Mouse (Mus musculus) heart, adult 2 months (tissue): Measurements from ENCODE around the gene Poldip2. TPM values are rescaled to one million over a fixed set of nuclear protein-coding genes. Genes with fewer than 3 reads are reported as not detected.
"Not testable (repeated sequence)": the region's sequence is repeated elsewhere in the genome, so short reads cannot be mapped to it uniquely, and the experiment has no call there.

Experiments used
- DNase-seq, 2 experiments: peaks; one replicate each; pipeline ENCODE4 v3.0.0; 2021
- H3K27ac ChIP-seq: fragments of 200-600 bp; 2 replicates; pipeline ENCODE4 v1.8.1; 2022
- H3K27me3 ChIP-seq: fragments of 200-500 bp; 2 replicates; pipeline ENCODE4 v1.6.1; 2012; ENCODE audit warnings: mild to moderate bottlenecking, low read length, inconsistent platforms, mixed read lengths; ENCODE audit not compliant: control insufficient read depth, insufficient read depth
- H3K36me3 ChIP-seq: fragments of 200-500 bp; 2 replicates; pipeline ENCODE4 v1.6.1; 2012; ENCODE audit warnings: low read length, inconsistent platforms; ENCODE audit not compliant: control insufficient read depth, insufficient read depth
- H3K4me1 ChIP-seq: fragments of 200-500 bp; 2 replicates; pipeline ENCODE4 v1.6.1; 2011; ENCODE audit warnings: low read length; ENCODE audit not compliant: control insufficient read depth, insufficient read depth
- H3K4me3 ChIP-seq: fragments of 200-600 bp; 2 replicates; pipeline ENCODE4 v1.8.1; 2022
- H3K79me2 ChIP-seq: fragments of 200-500 bp; replicated peaks from 2 replicates; pipeline ENCODE4 v1.6.1; 2012; ENCODE audit warnings: mild to moderate bottlenecking, inconsistent platforms, low read length, moderate library complexity, mixed read lengths; ENCODE audit not compliant: control insufficient read depth, insufficient read depth
- H3K9ac ChIP-seq: fragments of 200-500 bp; 2 replicates; pipeline ENCODE4 v1.6.1; 2012; ENCODE audit warnings: low read depth, mild to moderate bottlenecking, control low read depth, inconsistent platforms, low read length, mixed read lengths
- CTCF ChIP-seq: fragments of 200-600 bp; IDR thresholded peaks from 2 replicates; pipeline ENCODE4 v1.8.1; 2022; ENCODE audit warnings: antibody characterized with exemption, mild to moderate bottlenecking, moderate library complexity
- EP300 ChIP-seq: fragments of 200-500 bp; IDR thresholded peaks from 2 replicates; pipeline ENCODE4 v1.6.1; 2011; ENCODE audit warnings: low read depth, low read length, control low read depth; ENCODE audit not compliant: insufficient read depth
- POLR2A ChIP-seq: fragments of 200-500 bp; IDR thresholded peaks from 2 replicates; pipeline ENCODE4 v1.6.1; 2011; ENCODE audit warnings: mild to moderate bottlenecking, low read depth, low read length, control low read depth; ENCODE audit not compliant: insufficient read depth
- WGBS: fragments of 180-500 bp; shearing (Covaris S2); methylation state at CpG from one replicate; pipeline ENCODE4 v1.1.7; 2018; 5-methylcytosine and 5-hydroxymethylcytosine counted together
- intact Hi-C: fragments of 180-260 bp; cut with DNase I; formaldehyde crosslinking; loops from one replicate; pipeline ENCODE4 v1.15.1; 2025
- polyA plus RNA-seq: library from polyadenylated mRNA; depleted of rRNA; stranded (reverse); fragments of >200 nt; gene quantifications from 2 replicates; pipeline ENCODE4 v1.2.3, GENCODE M21; 2012
- total RNA-seq, 2 experiments: library from RNA; stranded (reverse); gene quantifications; 2 replicates each; pipeline ENCODE4 v1.2.3; 2021

The Poldip2 gene
- total and polyA plus RNA-seq, 3 experiments: 102 to 140 (median 127) TPM

GRCm38 (mm10) chr11:78523241-78523955 is 11.4 kb downstream of the Poldip2 start:
- Histone ChIP-seq H3K79me2 (no peaks in the 10 kb centered on the region), H3K27me3 (no peaks in the 10 kb centered on the region), H3K36me3 (peaks cover 21% of the 10 kb centered on the region), H3K27ac (peak overlapping the region; percentile 31), H3K4me3 (no peak overlapping the region), H3K4me1 (peaks cover 5% of the 10 kb centered on the region), H3K9ac (no peak overlapping the region)
- TF ChIP-seq EP300: no peak
- no peak for TF ChIP-seq POLR2A
- TF ChIP-seq CTCF: no peak
- WGBS: 45% methylated on average over 9 of the region's 9 CpGs
- intact Hi-C loops: loop anchor here (2.0 kb wide), 1 partner anchor 27 kb away; the partner anchor contains the start of gene Tmem97
- DNase-seq: no peak

GRCm38 (mm10) chr11:78524838-78525237 is 12.8 kb downstream of the Poldip2 start:
- Histone ChIP-seq H3K4me1 (peaks cover 6% of the 10 kb centered on the region), H3K79me2 (peaks cover under 1% of the 10 kb centered on the region; the same call in 1 of the 2 replicates), H3K9ac (no peak overlapping the region), H3K27ac (no peak overlapping the region), H3K27me3 (no peaks in the 10 kb centered on the region), H3K36me3 (peaks cover 21% of the 10 kb centered on the region), H3K4me3 (no peak overlapping the region)
- intact Hi-C loops: no loop called here
- TF ChIP-seq EP300 (no peak), CTCF (no peak), POLR2A (no peak)
- no peak for DNase-seq
- 67% methylated on average over 2 of the region's 2 CpGs for WGBS

- no peak for DNase-seq
- peaks cover 6% of the 10 kb centered on the region; the same call in 1 of the 2 replicates for H3K79me2 ChIP-seq
- no peak overlapping the region for H3K4me3 ChIP-seq
- H3K9ac ChIP-seq: no peak overlapping the region
- H3K4me1 ChIP-seq: peaks cover 7% of the 10 kb centered on the region
- no peak overlapping the region for H3K27ac ChIP-seq
- H3K27me3 ChIP-seq: no peaks in the 10 kb centered on the region
- peaks cover 12% of the 10 kb centered on the region for H3K36me3 ChIP-seq
- 90% methylated on average over 9 of the region's 9 CpGs for WGBS
- intact Hi-C loops: no loop called here
- no peak for TF ChIP-seq CTCF
- TF ChIP-seq POLR2A: no peak
- TF ChIP-seq EP300: no peak
Observed at GRCm38 (mm10) chr11:78528714-78529113, 16.7 kb downstream of the Poldip2 start.

- Histone ChIP-seq H3K4me3 (peak overlapping the region; percentile 26; the same call in 1 of the 2 replicates), H3K27ac (peak overlapping the region; percentile 83), H3K9ac (peak overlapping the region; percentile 3; the same call in 1 of the 2 replicates), H3K27me3 (no peaks in the 10 kb centered on the region), H3K36me3 (peaks cover 9% of the 10 kb centered on the region), H3K4me1 (peaks cover 11% of the 10 kb centered on the region), H3K79me2 (peaks cover 8% of the 10 kb centered on the region; the same call in 1 of the 2 replicates)
- TF ChIP-seq CTCF (no peak), EP300 (no peak), POLR2A (no peak)
- no peak for DNase-seq
- WGBS: 83% methylated on average over 12 of the region's 12 CpGs
- intact Hi-C loops: no loop called here
Observed at GRCm38 (mm10) chr11:78530001-78530400, 18.0 kb downstream of the Poldip2 start.

- 30% methylated on average over 6 of the region's 6 CpGs for WGBS
- Histone ChIP-seq H3K36me3 (peaks cover 9% of the 10 kb centered on the region), H3K4me3 (peak overlapping the region; percentile 26), H3K4me1 (peaks cover 13% of the 10 kb centered on the region), H3K9ac (no peak overlapping the region; the same call in 1 of the 2 replicates), H3K27ac (peak overlapping the region; percentile 83), H3K79me2 (peaks cover 8% of the 10 kb centered on the region; the same call in 1 of the 2 replicates), H3K27me3 (no peaks in the 10 kb centered on the region)
- TF ChIP-seq EP300: peak; percentile 78
- no peak for TF ChIP-seq POLR2A
- no peak for TF ChIP-seq CTCF
- DNase-seq: peak; percentile 66 to 77
- intact Hi-C loops: no loop called here
Observed at GRCm38 (mm10) chr11:78531046-78531445, 19.1 kb downstream of the Poldip2 start.

GRCm38 (mm10) chr11:78531515-78531914 is 19.5 kb downstream of the Poldip2 start:
- H3K4me3 ChIP-seq, H3K36me3 ChIP-seq, H3K27me3 ChIP-seq, intact Hi-C loops, H3K9ac ChIP-seq, H3K79me2 ChIP-seq, DNase-seq: not testable (repeated sequence)
- Histone ChIP-seq H3K4me1 (peaks cover 13% of the 10 kb centered on the region), H3K27ac (peak overlapping the region; percentile 83)
- WGBS: 60% methylated on average over 10 of the region's 10 CpGs
